Mouse (Mus musculus): ENCODE results near the gene Pja2.
"Not testable (repeated sequence)": the region's sequence is repeated elsewhere in the genome, so short reads cannot be mapped to it uniquely, and the experiment has no call there.

The Pja2 gene

GRCm38 (mm10) chr17:64281368-64281767, 50.3 kb downstream of the Pja2 start:
- DNase-seq (ENCODE audit: low spot score in 2 of 2): not testable (repeated sequence)

GRCm38 (mm10) chr17:64277649-64278212, 54.0 kb downstream of the Pja2 start:
- DNase-seq (ENCODE audit: low spot score in 2 of 2): no peak

- DNase-seq (ENCODE audit: low spot score in 2 of 2): no peak
Observed at GRCm38 (mm10) chr17:64276666-64277065, 55.0 kb downstream of the Pja2 start.

- no peak for DNase-seq (ENCODE audit: low spot score in 2 of 2)
Observed at GRCm38 (mm10) chr17:64275188-64275587, 56.5 kb downstream of the Pja2 start.

- no peak for DNase-seq (ENCODE audit: low spot score in 2 of 2)
Observed at GRCm38 (mm10) chr17:64274341-64275105, 57.2 kb downstream of the Pja2 start.

GRCm38 (mm10) chr17:64260571-64260970, 71.1 kb downstream of the Pja2 start:
- no peak for DNase-seq (ENCODE audit: low spot score in 2 of 2)

DNA sequence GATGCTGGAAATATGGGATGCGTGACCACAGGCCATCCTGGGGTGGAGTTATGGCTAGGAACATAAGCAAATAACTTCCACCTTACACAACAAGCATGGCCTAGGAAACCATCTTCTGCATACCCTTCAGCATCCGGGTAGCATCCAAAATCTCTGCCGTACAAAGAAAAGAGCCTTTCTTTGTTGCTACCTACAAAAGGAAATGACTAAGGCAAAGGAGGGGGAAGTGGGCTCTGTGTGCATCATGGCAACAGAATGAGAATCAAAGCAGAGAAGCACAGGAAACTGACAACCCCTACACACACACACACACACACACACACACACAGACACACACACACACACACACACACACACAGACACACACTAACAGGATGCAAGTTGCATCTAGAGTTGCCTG, 83.5 kb downstream of the Pja2 start:
- no peak for DNase-seq (ENCODE audit: low spot score in 2 of 2)

GRCm38 (mm10) chr17:64242898-64243297, 88.8 kb downstream of the Pja2 start:
- DNase-seq (ENCODE audit: low spot score in 2 of 2): no peak

DNA sequence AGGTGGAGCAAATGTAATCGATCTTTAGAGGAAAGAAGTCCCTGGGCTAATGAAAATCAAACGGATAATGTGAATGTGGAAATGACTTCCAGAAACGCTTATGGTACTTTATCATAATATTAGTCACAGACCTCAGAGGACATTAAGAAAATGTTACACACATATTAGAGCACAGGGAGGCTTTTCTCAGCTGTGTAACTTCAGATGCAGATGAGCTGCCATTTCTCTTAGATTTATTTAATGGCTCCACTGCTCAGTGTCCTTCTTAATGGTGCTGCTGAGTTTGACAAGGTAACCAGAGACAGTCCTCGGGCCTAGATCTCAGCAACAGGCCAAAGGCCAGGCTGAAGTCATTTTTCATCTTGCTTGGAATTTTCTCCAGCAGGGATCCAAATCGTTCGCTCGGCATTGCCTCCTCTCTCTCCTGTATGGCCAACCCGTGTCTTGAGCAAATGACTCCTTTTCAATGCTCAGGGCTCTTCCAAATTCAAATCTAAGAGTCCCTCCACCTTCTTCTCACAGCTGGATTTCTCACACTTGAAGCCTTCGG, 89.3 kb downstream of the Pja2 start:
- no peak for DNase-seq (ENCODE audit: low spot score in 2 of 2)

DNA sequence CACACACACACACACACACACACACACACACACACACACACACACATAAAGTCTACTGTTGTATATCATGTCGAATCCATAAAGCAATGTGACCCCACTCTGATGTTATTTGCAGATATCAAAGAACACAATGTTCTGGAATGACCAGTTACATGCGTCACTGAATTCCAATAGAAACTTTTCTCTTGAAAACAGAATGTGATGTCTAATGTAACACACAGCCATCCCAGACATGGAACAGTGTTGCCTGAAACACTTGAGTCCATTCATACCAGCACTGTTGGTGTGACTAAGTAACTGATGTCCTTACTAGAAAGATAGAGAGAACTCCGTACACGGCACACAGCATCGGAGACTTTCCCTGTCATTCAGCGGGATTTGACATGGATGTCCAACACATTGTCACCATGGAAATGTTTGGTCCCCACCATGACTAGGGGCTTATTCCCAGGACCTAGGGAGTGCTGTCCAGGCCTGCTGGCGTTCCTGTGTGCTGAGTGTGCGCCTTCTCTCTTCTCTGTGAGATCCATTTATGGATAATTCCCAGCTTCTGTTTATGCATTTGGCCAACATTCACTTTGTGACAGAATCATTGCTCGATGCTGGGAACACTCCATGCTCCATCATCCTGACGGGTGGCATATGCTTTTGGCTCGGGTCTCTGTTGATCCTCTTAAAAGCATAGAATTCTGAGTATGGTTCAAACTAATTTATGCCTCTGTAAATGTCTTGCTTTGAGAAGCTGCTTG, 90.0 kb downstream of the Pja2 start:
- no peak for DNase-seq (ENCODE audit: low spot score in 2 of 2)

- no peak for DNase-seq (ENCODE audit: low spot score in 2 of 2)
Observed at GRCm38 (mm10) chr17:64232134-64232533, 99.6 kb downstream of the Pja2 start.

DNA sequence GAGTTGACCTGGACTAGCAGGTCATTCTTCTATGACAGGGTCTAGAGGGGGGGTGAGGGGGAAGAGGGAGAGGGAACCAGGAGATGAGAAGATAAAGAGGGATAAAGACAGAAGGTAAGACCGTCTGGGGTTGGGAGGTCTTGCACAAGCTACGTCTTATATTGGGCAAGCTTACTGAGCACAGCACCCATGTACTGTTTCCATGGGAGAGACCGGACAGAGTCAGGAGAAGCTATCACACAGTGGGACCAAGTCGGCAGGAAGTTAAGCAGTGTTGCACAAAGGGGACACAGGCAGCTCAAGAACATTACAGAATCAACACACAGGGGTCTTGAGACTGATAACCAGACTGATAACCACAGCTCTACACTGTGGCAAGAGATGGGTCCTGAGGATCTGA, 100.1 kb downstream of the Pja2 start:
- DNase-seq (ENCODE audit: low spot score in 2 of 2): not testable (repeated sequence)

DNA sequence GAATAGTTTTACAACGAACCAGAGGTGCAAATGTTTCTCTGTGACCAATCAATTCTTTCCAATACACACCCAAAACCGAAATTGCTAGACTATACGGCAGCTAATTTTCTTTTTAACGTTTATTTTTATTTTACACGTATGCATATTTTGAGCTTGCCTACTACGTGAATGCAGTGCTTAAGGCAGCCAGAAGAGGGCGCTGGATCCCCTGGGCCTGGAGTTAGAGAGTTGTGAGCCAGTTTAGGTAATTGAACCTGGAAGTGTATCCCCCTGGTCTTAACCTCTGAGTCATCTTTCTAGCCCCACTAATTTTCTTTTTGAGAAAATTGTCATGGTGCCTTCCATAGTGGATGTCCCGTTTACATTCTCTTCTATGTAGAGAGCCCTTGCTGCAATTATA, 100.5 kb downstream of the Pja2 start:
- DNase-seq (ENCODE audit: low spot score in 2 of 2): no peak

All from frontal cortex, postnatal 25 days (tissue).